Mouse (Mus musculus) gastrocnemius, adult 18-20 months (tissue): ENCODE results near the gene Plin1. TPM values are rescaled to one million over a fixed set of nuclear protein-coding genes. Genes with fewer than 3 reads are reported as not detected.
A peak's percentile ranks its signal among the peaks of the same experiment; 100 is the strongest.

Experiments
- DNase-seq: peaks from one replicate; pipeline ENCODE4 v3.0.0; 2021; ENCODE audit warnings: low spot score
- long read RNA-seq, 2 experiments: library from polyadenylated mRNA; stranded (forward); transcript quantifications; one replicate each; pipeline ENCODE4 v2.0.0; 2021
- total RNA-seq, 2 experiments: library from RNA; stranded (reverse); gene quantifications; 2 replicates each; pipeline ENCODE4 v1.2.3; 2021

Plin1 gene
- 10 to 100 TPM; 10.3 to 18.3 TPM for total RNA-seq
- long read RNA-seq, experiment 1, partial matches to known transcripts: 0 of 3 reads
- long read RNA-seq, experiment 1, other reads (novel, unspliced or antisense): 0 of 3 reads
- long read RNA-seq, experiment 2, partial matches to known transcripts: 0 of 1 reads
- long read RNA-seq, experiment 2, other reads (novel, unspliced or antisense): 0 of 1 reads

DNA sequence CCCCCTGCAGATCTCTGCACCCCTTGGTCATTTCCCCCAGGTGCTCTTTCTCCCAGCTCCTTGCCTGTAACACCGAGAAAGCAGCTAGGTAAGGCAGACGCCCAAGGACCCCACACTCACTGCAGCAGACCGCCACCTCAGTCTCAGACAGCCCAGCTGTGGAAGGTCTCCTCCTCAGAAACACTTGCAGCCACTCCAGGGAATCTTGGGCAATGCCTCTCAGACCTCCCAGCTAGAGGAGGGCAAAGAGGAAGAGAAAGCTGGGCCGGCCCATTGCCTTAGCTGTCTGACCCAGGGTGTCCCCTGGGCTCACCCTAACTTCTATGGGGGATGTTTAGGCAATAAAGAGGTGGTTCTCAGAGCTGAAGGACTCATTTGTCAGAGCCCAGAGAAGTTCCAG, at the start of gene Plin1:
TSS of gene Plin1 (minus strand) at position 282 of the 400 bp plus-strand sequence.
- no peak for DNase-seq

DNA sequence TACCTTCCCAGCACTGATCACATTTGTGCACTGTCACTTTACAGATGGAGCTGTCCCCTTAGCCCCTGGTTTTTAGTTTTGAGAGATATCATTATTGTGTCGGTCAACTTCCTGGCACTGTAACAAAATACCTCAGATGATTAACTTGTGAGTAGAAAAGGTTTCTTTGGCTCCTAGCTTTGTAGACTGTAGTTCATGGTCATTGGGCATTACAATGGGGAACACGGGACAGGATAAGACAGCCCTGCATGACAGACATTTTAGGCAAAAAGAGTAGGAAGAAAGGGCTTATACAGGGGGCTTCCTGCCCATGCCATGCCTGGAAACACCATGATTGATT, 49.8 kb upstream of the Plin1 start:
- no peak for DNase-seq

DNA sequence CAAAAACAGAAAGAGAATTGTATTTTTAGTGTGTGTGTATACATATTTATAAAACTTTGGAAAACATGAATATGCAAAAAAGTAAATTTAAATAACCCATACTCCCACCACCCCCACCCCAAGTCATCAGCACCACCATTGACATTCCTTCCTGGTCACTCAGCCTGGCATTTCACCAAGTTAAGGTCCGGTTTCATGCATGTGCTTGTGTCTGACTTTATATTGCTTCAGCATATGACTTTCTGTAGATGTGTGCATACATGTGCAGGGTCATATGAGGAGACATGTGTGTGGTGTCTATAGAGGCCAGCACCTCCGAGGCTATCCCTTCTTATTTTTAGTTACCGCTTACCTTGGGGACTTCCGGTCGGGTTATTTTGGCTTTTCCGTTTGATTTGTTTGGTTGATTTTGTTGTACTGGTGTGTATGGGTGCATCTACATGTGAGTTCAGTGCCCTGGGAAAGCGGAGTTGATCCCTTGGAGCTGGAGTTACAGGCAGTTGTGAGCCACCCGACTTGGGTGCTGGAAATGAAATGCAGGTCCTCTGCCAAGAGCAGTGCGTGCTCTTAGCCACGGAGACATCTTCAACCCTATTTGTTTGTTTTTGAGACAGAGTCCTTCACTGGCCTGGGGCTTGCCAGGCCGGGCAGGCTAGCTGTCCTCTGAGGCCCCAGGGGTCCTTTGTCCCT, 49.3 kb upstream of the Plin1 start:
- DNase-seq: no peak

DNA sequence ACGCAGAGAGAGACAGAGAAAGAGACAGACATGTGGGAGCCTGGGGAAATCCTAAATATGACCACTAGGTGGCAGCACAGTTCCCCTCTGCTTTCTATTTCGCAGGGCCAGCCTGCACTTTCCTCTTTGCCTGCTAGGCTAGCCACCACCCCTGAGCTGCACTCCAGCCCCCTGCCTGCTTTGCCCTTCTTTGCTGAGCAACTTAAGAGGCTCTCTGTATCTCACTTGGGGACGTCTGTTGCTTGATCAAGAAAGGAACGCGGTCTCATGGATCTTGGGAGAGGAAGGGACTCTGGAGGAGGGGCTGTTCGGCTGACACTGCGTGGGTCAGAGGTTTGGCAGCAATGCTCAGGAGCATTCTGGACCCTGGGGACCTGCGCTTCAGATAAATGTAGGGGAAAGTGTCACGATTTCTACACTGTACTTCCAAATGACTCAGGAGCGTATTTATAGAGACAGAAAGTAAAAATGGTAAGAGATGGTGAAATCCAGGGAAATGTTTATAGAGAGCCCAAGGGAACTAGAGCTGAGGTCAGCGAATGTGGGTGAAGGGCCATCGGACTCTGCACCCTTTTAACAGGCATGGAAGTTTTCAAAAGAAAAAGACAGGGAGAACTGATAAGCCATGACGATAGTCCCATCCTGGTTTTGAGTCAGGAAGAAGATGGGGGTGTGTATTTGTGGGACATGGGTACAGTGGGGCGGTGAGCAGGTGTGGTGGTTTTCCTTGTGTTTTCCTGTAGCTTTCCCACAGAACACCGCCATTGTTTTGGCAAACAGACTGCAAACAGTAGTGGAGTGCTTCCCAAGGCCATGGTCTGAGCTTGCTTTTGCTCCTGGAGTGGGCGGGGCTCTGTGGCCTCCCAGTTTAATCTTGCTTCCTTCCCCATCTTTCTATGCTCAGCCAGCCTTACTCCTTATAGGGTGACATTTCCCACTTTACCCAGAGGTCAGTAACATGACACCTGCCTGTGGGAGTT, 48.2 kb upstream of the Plin1 start:
- peak; percentile 79 for DNase-seq

DNA sequence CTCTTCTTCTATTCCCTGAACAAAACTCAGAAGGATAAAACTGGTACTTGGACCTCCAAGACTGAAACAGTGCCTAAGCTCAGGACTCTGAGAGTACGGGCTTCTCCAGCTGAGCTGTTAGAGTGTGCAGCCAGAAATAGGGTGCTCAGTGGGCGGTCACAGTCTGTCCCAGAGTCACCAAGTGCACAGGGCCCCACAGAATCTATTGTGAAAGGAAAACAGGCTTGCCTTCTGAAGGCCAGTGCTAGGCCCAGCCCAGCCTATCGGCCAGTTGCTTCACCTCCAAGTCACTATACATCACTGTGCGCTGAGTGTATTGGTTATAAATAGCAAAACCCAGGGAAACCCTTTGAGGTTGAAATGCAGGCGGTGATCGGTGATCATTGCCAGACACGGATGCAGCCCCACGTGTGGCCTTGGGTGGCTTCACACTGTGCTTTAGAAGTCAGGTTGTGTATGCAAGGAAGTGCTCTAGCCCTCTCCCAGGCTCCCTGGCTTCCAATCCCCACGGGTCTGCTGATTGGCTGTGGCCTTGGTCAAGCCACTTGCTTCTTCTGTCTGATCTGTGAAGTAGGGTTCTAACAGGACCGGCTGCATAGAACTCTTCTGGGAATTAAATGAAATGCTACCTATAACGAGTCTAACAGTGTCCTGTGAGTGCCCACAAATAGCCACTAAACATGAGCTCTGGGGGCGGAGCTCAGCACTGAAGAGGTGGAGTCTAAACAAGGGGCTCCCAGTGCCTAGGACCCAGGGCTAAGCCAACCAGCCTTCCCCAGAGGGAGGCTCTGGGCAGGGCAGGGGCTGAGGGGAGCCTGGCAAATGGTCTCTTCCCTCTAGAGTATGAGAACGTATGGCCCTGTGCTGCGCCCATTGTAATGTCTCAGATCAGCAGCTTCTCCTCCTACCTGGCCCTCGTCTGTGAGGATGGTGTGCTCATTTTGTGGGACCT, 39.1 kb upstream of the Plin1 start:
- no peak for DNase-seq

DNA sequence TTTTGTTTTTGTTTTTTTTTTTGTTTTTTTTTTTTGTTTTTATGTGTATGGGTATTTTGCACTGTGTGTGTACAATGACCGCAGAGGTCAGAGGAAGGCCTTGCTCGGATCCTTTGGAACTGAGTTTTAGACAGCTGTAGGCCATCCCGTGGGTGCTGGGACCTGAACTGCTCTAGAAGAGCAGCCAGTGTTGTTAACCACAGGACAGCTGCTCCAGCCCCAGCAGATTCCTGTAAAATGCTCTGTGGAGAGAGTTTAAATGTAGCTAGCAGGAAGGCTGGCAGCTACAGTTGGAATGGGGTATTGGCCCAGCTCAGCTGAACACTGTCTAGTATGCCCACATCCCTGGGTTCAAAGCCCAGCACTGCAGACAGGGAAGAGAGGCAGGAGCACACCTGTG, 37.0 kb upstream of the Plin1 start:
- DNase-seq: no peak

DNA sequence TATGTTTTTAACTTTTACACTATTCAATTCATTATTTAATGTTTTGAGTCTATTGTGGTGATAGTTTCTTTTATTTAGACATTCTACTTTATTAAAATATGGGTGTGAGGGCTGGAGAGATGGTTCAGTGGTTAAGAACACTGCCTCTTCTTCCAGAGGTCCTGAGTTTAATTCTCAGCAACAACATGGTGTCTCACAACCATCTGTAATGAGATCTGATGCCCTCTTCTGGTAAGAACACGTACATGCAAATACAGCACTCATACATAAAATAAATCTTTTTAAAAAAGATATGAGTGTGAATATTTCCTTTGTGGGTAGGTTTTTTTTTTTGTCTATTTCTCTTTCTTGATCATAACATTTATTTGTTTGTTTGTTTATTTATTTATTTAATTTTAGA, 33.3 kb upstream of the Plin1 start:
- no peak for DNase-seq

DNA sequence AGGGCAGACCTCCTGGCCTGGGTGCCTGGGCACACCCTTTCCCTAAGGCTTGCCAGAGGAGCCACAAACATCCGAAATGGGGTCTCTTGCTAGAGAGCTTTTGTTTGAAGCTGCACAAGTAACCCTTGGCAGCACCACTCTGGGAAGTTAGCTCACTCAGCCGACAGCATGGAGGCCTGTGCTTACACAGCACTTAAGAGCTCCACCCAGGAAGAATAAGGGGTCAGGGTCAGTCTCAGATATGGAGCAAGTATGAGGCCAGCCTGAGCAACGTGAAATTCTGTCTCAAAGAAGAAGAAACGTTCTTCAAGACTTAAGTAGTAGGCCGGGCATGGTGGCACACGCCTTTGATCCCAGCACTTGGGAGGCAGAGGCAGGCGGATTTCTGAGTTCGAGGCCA, 29.4 kb upstream of the Plin1 start:
- DNase-seq: no peak

DNA sequence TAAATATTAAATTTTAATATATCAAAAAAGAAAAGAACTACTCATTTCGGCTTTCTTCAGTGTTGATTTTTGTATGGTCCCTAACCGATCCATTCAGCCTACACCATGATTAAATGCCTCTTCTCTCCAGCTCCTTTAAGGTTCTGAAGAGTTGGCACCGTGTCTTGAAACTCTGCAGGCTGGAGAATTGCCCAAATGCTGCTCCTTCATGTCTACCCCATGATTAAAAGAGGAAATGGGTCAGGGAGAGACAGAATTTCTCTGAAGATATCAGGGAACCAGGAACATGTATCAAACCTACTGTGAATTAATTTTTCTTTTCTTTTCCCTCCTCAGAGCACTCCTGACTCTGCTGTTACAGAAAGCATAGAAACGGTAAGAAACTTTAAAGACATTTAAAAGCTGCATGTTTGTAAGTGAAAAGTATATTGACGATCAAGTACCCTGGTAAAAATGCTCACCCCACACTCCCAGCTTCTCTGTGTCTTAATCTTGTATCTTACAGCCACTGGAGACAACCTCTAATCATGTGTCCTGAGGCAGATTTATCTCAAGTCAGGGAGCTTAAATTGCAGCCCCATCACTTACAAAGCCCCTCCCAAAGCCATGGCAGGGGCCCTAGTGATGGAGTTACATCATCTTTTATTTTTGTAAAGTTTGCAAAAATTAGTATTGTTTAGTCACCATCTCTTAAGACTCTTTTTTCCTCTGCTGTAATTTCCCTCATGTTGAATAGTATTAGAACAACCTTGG, 28.6 kb upstream of the Plin1 start:
- no peak for DNase-seq

DNA sequence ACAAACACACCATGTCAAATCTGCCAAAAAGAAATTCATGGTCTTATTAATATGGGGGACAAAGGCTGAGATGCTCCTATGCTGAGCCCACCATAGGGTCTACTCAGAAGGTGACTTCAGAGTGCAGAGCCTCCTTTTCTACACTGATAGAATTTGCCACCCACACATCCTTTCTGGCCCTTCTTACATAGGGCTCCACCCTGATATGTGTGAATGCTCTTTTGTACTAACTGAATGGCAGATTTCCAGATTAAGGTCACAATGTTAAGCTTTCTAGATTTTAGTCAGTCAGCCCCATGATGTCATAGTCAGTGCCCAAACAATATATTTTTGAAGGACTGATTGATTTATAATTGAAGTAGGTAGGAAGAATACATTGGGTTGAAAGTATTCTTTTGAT, 27.1 kb upstream of the Plin1 start:
- no peak for DNase-seq

DNA sequence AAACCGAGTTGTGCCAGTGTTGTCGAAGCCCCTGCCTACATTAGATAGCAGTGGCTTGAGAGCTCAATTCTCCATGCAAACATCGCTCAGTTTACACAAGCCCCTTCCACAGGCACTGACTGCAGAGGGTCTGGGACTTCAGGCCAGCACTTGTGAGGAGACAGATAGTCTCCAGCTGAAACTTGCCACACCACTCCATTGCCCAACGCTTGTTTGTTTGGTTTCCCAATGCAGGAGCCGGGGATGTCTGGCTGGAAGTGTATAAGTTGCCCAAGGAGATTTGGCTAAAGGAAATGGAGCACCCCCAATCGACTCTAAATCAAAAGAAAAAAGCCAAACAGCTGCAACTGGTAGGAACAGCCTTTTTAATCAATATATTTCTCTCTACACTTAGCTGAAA, 25.5 kb upstream of the Plin1 start:
- no peak for DNase-seq

DNA sequence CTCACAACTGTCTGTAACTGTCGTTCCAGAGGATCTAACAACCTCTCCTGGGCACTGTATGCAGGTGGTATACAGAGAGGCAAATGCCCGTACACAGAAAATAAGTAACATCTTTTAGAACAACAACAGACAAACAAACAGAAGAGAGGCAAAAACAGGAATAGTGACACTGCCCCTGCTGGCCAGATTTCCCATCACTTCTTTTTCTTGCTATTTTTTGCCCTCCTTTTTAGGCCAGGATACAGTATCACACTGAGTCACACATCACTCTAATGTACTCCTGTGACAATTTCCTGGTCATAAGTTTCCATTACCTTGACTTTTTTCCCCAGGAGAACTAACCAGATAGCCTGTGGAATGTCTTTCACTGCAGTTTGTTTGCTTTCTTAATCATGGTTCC, 23.6 kb upstream of the Plin1 start:
- no peak for DNase-seq

DNA sequence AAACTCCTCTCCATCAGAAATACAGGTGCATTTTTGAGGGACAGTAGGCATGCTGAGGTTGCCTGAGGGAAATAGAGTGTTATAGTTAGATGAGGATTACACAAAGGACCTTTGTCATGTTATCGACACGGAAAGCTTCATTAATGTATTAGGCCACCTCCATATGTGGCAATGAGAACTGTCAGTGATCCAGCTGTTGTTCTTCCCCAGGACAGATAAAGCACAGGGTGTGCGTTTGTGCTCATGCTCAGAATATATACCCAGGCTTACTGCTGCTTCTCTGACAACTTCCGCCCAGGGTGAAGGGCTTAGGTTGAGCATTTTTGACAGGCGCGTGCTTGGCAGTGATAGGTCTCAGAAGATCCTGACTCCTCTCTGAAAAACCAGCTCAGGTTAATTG, 16.8 kb upstream of the Plin1 start:
- no peak for DNase-seq

DNA sequence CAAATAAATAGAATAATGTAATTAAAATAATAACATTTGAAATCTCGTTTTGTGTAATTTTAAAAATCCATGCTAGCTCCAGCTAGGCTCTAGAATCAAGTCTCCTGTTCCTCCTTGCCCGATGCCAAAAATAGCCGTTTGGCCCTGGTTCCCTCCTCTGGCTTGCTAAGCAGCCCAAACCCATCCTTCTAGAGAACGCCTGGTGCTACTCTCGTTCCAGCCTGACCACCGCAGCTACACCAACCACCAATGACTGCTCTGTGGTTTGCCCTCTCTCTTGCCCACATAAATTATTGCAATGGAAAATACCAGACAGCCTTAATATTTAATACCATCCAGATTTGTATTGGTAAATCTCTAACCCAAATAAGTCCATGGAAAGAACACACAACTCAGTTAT, 15.0 kb upstream of the Plin1 start:
- no peak for DNase-seq

DNA sequence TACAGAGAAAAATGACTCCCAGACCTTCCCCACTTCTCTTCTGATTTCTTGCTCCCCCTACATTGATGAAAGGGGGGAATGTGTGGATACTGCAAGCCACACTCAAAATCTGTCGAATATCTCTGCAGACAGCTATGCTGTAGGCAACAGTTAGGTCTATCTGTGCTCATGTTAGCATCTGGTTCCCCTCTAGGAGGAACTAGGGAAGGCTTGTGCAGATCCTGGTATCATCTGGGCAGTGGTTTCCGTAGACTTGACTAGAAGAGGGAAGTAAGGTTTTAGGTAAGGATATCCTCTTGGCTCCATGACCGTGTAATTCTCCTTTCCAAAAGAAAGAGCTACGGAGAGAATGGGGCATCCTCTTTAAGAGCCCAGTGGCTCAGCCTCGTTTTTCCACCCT, 11.9 kb upstream of the Plin1 start:
- no peak for DNase-seq

DNA sequence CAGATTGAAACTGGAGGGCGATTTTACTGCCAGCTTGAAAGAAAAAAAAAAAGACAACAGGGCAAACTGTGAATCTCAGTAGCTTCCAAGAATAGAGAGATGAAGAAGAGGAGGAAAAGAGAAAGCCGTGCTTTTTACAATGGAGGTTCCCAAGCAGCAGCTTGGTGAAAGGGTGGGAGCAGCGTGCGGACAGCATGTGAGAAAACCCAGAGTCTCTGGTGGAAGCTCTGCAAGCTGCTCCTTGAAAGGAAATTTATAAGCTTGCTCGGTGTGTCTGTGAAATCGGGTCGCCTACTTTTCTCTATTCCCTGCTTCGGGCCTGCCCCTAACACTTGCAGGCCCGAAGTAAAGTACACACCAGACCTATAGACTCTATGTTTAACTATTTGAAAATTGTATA, 11.3 kb upstream of the Plin1 start:
- no peak for DNase-seq

DNA sequence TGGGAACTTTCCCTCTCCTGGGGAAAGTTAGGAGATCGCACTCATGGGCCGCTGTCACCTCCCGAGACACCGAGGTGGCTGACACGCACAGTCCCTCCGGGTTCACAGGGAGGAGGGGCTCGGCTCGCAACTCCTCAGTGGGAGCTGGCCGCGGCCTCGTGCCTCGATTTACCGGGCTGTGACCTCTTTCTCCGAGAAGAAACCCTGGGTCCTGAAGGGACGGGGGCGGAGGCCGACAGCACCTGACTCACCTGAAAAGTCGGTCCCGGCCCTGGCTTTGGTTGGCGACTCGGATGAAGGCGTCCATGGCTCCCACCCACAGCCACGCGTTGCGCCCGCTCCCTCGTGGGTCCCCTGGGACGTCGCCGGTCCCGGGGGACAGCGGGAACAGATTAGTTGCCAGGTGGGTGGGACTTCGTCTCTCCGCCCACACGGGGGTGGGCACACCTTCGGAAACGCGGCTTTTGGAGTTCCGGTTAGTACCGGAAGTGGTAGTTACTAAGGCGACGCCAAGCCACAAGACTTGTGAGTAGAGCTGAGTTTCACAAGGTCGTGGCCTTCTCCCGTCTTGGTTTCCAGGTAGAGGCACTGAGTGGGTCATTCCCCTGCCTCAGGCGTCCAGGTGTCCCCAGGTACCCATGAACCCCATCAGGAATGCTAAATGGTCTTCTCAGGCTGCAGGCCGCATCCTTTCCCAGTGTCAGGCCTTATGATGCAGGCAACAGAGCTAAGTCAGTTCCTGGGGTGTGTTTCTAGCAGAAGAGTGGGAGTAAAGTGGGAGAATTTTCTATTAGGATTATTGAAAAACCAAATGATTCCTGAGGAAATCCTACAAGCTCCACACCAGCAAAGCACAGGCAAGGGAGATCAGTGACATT, 10.2 kb upstream of the Plin1 start, which contains the start of the genes Pex11a and Wdr93:
TSS of gene Pex11a (minus strand) at position 473 of the 878 bp plus-strand sequence.
TSS of gene Wdr93 (plus strand) at position 505 of the 878 bp plus-strand sequence.
- peak; percentile 77 for DNase-seq

DNA sequence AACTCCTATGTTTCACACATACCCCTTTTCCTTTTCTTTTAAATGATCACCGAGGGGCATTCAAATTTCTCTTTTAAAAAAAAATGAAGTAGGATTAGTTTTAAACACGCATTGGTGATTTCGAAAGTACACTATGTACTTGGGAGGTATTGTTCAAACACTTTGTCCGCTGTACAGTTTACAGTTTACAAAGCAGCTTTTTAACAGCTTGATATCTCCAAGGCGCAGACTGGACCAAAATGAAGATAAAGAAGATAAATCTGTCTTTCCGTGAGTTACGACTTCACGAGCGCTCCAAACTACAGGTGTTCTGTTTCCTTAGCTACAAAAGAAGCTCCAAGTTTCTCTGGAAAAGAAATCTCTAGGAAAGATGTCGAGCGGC, 9.6 kb upstream of the Plin1 start:
- no peak for DNase-seq

DNA sequence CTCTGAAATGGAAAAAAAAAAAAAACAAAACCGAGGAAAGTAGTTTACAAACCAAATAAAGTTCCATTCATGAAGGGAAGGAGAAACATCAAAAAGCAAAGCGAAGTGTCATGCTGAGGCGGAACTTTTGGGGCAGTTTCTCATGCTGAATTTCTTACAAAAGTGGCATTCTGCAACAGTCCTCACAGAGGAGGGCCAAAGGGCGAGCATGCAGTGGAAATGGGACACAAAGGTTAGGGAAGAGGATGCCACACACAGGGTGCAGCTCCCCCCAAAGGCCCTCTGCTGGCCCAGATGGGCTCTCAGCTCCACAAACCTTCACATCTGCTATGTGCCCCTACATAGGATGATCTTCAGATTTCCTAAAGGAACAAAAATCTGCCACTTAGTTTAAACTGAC, 7.6 kb upstream of the Plin1 start:
- DNase-seq: no peak

DNA sequence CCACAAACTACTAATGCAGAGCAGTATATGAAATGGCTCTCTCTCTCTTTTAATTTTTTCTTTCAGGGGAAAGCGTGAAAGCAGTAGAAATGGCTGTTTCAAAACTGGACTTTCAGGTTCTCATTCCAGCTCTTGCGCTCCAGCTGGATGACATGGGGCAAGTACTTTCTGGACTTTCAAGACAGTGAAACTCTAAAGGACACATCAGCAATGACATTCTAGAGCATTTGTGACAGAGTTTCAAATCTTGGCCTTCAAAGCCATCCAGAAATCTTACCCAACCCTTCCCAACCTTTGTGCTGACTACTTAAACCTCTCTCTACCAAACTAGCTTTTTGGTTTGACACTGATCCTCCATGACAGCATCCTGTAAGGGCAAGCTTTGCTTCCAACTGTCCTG, 6.2 kb upstream of the Plin1 start:
- no peak for DNase-seq
